Mouse (Mus musculus): ENCODE results near the gene Slc7a7.

Gene Slc7a7

GRCm38 (mm10) chr14:54432837-54433830 lies 15.6 kb upstream of the Slc7a7 start:
- no peak for DNase-seq (ENCODE audit: low read depth, low spot score)

DNA sequence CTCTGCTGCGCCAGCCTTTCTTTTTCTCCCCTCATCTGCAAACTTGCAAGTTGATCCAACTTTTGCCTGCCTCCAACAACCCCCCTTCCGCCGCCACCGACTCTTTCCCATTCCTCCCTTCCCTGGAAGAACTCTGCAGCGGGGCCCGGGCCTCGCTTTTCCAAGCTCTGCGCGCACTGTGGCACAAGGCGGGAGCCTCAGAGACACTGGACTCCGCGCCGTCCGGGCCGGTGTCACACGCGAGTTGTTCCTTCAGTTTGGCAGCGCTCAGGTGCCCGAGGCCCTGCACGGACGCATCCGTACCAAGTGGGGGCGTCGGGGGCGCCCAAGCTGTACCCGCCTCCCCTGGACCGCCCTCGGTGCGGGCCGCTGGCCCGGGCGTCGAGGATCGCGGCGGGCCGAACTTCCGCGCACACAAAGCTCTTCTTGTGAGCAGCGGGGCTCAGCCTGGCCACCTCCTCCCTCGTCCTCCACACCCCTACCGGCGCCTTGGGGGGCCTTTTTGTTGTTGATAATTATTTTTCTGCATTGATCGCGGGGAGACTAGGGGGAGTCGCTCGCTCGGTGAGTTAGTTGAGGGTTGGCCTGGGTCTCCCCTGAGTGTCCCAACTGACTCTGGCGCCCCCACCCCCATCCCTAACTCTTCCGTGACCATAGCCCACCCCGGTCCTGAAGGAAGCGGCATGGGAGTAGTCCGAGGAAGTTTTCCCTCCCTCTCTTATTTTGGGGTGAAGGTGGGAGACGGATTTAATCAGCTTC lies 14.7 kb upstream of the Slc7a7 start:
- DNase-seq (ENCODE audit: low read depth, low spot score): peak; percentile 54

GRCm38 (mm10) chr14:54431334-54432077 lies 13.9 kb upstream of the Slc7a7 start, which contains the start of gene Mmp14:
TSS of gene Mmp14 (plus strand) at chr14:54431612.
- peak; percentile 34 for DNase-seq (ENCODE audit: low read depth, low spot score)

- DNase-seq (ENCODE audit: low read depth, low spot score): no peak
Measured at GRCm38 (mm10) chr14:54430406-54431145, 13.0 kb upstream of the Slc7a7 start.

GRCm38 (mm10) chr14:54429332-54430093 lies 11.9 kb upstream of the Slc7a7 start:
- DNase-seq (ENCODE audit: low read depth, low spot score): no peak

DNA sequence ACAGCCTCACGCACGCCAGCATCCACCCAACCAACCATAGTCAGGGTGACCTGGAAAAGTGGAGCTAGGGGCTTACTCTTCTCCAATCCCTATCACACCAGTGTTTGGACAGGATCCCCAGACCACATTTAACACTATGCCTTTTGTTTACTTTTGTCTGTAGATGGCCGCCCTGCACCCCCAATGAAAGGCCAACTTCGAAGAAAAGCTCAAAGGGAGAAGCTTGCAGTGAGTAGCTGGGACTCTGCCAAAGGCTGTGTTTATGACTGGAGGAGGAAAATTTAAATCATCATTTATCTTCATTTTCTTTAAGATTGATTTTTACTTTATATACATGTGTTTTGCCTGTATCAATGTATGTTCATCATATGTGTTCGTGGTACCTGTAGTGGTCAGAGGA lies 10.8 kb upstream of the Slc7a7 start:
- no peak for DNase-seq (ENCODE audit: low read depth, low spot score)

GRCm38 (mm10) chr14:54427696-54428095 lies 10.1 kb upstream of the Slc7a7 start:
- DNase-seq (ENCODE audit: low read depth, low spot score): no peak

DNA sequence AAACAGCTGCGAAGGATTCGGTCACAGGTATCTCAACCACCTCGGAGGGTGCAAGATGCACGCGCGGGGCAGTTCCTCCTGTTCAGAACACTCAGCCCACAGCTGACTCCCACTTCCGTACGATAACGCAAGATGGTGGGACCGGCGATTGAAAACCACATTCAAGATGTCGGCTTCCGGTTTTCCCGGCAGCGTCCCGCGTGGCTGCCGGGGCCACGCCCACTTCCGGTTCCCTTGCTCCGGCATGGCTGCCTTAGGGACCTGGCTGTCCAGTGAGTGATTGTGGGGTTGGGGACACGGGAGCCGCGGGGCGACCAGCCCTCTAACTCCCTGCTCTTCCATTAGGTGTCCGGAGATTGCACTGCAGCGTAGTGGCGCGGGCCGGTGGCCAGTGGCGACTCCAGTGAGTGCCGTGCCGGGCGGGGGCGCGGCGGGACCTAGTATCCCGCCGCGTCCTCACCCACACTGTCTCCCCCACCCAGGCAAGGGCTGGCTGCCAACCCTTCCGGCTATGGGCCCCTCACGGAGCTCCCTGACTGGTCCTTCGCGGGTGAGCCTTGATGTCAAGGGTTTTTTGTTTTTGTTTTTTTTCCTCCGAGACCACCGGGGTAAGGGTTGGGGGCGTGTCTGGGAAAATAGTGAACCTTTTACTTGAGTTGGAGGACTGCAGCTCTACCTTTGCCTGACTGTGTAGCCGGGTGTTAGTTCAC lies 9.3 kb upstream of the Slc7a7 start, which contains the start of gene Mrpl52:
TSS of gene Mrpl52 (plus strand) at position 221 of the 710 bp plus-strand sequence.
- peak; percentile 87 for DNase-seq (ENCODE audit: low read depth, low spot score)

GRCm38 (mm10) chr14:54426003-54426688 lies 8.6 kb upstream of the Slc7a7 start:
- DNase-seq (ENCODE audit: low read depth, low spot score): no peak

DNA sequence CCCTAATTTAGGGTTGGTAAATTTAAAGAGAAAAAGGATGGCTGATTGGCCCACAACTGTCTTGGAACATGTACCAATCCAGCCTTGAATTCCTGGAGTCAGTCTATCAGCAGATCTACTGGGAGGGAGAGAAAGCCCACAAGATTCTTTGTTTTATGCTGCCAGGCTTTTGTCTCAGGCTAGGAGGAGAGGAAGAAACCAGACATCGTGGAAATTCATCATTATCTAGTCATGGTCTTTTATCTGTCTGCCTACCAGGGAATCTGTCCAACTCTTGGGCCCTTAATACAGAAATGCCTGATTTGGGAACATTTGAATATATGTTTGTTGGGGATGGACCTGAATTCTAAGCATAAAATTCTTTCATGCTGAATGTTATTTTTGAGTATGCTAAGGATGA lies 8.0 kb upstream of the Slc7a7 start:
- no peak for DNase-seq (ENCODE audit: low read depth, low spot score)

- DNase-seq (ENCODE audit: low read depth, low spot score): no peak
Measured at GRCm38 (mm10) chr14:54424634-54425033, 7.1 kb upstream of the Slc7a7 start.

- peak; percentile 56 for DNase-seq (ENCODE audit: low read depth, low spot score)
Measured at GRCm38 (mm10) chr14:54423406-54423805, 5.8 kb upstream of the Slc7a7 start.

GRCm38 (mm10) chr14:54421014-54421413 lies 3.4 kb upstream of the Slc7a7 start:
- DNase-seq (ENCODE audit: low read depth, low spot score): no peak

DNA sequence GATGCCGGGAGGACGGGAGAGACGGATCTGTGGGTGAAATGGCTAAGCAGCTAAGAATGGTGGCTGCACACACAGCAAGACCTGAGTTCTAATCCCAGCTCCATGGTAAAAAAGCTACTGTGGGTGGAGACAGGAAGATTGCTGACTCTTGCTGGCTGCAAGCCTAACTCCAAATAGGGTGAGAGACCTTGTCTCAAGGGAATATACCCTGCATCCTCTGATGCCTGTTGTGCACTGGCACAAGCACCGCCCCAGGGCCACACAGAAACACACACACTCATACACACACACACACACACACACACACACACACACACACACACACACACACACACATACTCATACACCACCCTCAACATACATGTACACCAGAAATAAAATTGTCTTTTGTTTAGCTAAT lies 750 bp downstream of the Slc7a7 start:
- no peak for DNase-seq (ENCODE audit: low read depth, low spot score)

DNA sequence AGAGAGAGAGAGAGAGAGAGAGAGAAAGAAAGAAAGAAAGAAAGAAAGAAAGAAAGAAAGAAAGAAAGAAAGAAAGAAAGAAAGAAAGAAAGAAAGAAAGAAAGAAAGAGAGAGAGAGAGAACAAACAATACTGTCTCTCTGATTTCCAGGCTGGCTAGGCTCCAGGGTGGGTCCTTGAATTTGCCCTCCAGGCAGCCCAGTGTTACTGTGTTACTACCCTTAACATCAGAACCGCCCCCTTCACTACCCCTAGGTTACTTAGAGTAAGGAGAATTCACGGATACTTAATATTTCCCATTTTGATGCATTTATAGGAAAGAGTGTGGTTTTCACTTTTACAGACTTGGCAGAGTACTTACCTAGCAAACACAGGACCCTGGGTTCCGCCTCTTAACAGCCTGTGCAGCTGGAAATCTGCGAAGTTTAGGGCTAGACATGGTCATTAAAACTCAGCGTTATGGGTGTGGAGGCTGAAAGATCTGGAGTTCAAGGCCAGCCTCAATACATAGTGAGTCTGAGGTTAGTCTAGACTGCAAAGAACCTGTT lies 1.3 kb downstream of the Slc7a7 start:
- DNase-seq (ENCODE audit: low read depth, low spot score): no peak

- no peak for DNase-seq (ENCODE audit: low read depth, low spot score)
Measured at GRCm38 (mm10) chr14:54415241-54416020, 2.1 kb downstream of the Slc7a7 start.

DNA sequence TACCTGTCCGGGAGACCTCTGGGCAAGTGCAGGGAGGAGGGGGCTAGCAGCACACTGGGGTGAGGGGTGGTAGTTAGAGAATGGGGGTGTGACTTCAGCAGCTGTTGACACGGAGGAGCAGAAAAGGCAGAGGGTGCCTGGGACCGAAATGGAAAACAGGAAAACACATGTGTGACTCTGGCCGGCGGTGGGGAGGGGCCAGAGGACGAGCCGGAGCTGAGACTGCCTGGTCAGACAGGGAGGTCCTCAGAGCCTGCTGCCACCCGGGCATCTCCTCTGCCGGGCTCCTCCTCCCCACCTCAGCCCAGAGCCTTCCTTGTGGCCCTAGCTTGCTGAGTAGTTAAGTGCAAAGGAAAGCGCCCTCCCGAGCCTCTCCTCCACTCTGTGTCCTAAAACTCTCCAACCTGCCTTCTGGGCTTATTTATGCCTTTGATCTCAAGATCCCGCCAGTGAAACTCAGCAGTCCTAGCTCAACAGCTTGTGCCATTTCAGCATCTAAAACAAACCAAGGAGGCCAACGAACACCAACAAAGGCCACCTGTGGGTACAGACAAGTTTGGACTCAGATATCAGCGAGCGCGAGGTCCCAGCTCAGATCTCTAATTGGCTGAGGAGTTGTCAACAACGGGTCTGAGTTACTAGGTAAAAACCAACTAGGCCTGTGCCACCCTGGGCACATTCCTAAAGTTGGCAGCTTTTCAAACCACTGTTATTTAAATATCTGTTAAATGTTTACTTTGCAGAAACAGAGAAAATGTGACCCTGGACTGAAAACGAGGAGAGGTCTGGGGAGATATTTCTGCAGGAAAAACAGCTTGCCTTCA lies 3.5 kb downstream of the Slc7a7 start:
- no peak for DNase-seq (ENCODE audit: low read depth, low spot score)
